Mouse (Mus musculus): ENCODE measurements around the gene Ncor2.

Gene Ncor2

DNA sequence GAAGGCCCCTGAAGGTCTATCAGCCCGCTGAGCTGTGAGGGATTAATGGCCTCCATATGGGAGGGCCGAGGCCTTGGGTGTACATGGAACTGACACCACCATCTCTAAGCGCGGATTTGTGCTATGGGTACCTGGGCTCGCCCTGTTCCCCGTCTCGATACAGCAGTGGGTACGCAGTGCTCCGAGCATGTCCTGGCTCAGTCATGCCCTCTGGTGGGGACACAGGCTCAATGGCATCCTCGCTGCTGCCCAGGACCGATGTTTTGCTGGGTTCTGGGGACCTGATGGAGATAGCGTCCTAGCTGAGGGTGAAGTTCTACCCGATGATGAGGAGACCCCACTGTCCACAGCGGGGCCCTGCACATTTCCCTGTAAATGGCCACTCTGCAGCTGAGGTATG lies 155.0 kb downstream of the Ncor2 start:
- peak; percentile 39 for DNase-seq (ENCODE audit: low read depth)

- no peak for DNase-seq (ENCODE audit: low read depth)
Observed at GRCm38 (mm10) chr5:125021298-125021697, 157.7 kb downstream of the Ncor2 start.

- DNase-seq (ENCODE audit: low read depth) = no peak
Observed at GRCm38 (mm10) chr5:125019099-125019498, 159.9 kb downstream of the Ncor2 start.

- DNase-seq (ENCODE audit: low read depth) = no peak
Observed at GRCm38 (mm10) chr5:125017332-125017731, 161.7 kb downstream of the Ncor2 start.

GRCm38 (mm10) chr5:125016421-125017242 lies 162.4 kb downstream of the Ncor2 start:
- DNase-seq (ENCODE audit: low read depth) = peak; percentile 55

GRCm38 (mm10) chr5:125015576-125015975 lies 163.4 kb downstream of the Ncor2 start:
- DNase-seq (ENCODE audit: low read depth) = no peak

DNA sequence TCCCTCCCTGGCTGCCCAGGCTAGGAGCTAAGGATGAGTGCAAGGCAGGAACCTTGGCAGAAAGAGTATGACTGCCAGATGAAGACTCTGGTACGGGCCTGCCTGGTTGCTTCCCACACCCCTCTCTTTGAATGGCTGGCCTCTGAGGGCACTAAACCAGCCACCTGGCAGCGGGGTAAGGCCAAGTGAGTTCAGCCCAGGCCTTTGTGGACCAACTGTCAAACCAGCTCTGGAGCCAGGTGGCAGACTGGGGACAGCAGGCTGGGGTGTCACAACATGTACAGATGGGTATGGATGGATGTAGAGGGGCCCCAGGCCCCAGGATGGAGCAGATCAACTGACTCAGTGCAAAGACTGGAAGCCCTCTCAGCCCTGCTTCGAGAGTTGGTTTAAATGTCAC lies 164.0 kb downstream of the Ncor2 start:
- DNase-seq (ENCODE audit: low read depth) = no peak

DNA sequence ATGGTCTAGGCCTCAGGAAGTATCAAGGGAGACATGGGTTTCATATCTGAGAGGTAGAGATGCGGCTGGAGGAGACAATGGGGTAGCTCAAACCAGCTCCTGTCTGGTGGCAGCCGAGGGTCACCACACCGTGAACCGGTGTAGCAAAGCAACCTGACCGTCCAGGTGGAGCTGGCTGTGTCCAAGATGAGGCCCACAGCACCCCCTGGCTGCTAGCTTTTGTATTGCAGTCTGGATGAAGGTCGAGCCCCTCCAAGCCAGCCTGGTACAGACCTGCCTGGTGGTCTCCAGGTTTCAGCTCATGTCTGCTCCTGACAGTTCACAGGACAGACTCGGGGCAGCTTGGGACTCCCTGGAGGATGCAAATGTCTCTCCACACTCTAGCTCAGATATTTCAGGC lies 164.5 kb downstream of the Ncor2 start:
- peak; percentile 75 for DNase-seq (ENCODE audit: low read depth)

DNA sequence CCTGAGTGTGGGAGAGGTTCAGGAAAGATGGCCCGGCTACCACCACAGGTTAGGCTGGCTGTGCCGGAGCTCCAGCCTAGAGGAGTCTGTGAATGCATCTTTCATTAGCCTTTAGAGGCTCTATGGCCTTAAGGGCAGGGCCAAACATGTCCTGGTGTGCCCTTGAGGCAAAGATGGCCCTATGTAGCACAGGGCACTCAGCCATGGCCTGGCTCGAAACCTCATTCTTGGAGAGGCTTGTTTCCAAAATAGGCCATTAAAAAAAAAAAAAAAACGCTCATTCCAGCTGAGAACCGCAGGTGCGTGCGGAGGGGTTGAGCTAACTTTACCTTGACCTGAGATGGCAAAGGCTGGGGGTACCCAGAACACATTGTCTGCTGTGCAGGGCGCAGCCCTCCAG lies 167.4 kb downstream of the Ncor2 start:
- no peak for DNase-seq (ENCODE audit: low read depth)

DNA sequence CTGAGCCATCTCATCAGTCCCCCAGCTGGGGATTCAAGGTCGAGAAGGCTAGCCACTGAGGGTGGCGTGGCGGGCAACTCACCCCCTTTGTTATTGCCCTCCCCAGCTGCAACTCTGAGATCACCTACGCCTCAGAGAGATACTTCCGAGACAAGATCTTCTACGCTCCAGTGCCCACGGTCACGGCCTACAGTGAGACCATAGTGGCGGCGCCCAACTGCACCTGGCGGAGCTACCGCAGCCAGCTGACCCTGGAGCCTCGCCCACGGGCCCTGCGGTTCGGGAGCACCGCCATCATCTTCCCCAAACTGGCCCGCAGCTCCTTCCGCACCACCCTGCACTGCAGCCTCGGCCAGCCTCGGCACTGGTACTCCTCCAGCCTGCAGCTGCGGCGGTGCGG lies 167.9 kb downstream of the Ncor2 start:
- DNase-seq (ENCODE audit: low read depth) = no peak

- no peak for DNase-seq (ENCODE audit: low read depth)
Observed at GRCm38 (mm10) chr5:125006896-125007295, 172.1 kb downstream of the Ncor2 start.

DNA sequence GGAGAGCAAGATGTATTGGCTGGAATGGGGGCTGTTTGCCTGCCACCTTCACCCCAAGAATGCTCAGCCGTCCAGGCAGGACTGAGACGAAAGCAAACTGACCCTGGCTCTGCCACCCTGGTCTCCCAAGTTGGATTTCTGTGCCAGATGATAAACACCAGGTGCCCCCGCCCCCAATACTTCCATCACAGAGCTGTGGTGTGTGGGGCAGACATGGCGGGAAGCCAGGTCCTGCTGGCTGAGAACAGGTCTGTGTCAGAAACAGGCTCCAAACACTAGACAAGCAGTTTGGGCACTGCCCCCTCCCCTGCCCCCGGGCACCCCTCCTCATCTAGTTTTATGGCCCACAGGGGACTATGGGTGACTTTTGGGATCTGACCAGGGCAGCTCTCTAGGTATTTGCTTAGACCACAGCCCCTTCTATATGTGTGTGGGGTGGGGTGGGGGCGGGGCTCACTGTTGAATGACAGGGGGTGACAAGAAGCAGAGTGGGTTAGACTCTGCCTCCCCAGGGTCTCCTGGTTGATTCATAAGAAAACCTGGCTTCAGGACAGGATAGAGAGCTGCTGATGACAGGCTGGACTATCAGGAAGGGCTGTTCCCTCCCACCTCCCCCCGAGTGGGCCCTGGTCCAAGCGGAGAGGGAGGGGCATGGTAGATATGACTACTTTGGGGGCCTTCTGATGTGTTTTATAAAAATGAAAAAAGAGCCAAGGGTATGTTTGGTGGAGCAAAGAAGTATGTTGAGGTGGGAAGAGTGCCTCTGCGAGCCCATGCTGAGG lies 173.0 kb downstream of the Ncor2 start:
- no peak for DNase-seq (ENCODE audit: low read depth)

- DNase-seq (ENCODE audit: low read depth) = no peak
Observed at GRCm38 (mm10) chr5:125003873-125004255, 175.2 kb downstream of the Ncor2 start.

DNA sequence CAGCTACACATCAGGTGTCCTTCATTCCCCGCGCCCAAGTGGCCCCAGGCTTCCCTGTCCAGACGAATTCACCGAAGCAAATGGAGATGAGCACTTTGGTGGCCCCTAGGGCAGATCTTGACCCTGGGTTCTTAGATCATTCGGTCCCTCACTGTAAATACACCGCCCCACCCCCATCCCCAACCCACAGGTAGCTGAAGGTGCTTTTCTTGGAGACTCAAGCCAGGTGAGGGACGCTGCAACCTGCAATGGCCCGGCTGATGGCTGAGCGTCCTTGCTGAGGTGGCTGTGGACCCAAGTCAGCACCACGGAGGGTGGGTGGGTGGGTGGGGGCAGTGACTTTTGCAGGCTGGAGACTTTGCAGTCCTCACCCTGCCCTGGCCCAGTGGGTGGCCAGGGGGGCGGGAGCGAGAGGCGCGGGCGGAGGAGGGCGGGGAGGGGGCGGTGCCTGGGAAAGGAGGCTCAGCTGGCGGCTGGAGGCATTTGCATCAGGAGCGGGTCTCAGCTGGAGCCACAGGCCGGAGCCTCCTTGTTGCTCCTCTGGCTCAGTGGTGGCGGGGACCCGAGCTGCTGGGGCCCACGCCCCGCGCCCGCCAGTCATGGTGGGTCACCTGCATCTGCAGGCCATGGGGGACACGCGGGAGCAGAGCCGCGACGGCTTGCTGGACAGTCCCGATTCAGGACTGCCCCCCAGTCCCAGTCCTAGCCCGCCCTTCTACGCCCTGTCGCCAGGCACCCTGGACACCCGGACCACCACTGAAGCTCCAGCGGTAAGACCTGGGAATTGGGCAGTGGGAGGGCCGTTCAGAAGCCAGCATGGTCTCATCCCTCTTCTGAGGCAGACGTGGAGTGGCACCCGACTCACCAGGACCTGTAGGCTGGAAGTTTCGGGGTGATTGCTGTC lies 175.8 kb downstream of the Ncor2 start, which contains the start of gene Rflna:
Gene Rflna (plus strand): TSS at position 253 of the 904 bp plus-strand sequence.
- no peak for DNase-seq (ENCODE audit: low read depth)

- no peak for DNase-seq (ENCODE audit: low read depth)
Observed at GRCm38 (mm10) chr5:125000756-125001250, 178.2 kb downstream of the Ncor2 start.

DNA sequence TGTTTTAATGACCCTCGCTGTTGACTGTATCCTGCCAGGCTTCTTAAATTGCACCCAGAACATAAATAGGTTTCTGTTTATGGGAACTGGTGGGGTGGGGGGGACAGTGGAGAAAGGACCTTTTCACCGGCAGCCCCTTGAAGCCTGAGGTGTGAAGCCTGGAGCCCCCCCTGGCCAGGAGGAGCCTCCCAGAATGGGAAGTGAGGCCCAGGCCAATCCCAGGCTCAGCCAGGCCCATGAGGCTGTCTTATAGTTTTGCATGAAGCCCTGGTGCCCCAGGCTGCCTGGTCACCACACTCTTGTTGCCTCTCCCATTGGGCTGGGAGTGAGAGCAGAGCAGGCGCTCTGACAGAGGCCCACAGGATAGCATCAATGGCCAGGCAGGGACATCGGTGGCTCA lies 181.1 kb downstream of the Ncor2 start:
- DNase-seq (ENCODE audit: low read depth) = no peak

DNA sequence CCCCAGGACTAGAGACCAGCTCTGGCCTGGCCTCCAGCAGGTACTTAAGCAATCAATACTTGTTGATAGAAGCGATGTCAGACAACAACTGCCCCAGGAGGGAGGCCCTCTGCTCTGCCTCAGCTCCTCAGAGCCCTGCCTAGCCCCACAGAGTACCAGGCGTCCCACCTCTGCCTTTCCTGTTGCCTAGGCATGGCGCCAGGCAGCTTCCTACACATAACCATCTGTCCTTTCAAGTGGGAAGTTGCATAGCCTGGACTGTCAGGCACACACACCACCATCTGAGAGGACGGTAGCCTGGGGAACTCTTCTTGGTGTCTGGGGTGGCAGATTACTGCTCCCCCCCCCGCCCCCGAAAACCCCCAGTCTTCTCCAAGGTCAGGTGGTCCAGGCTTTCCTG lies 182.2 kb downstream of the Ncor2 start:
- DNase-seq (ENCODE audit: low read depth) = no peak

- no peak for DNase-seq (ENCODE audit: low read depth)
Observed at GRCm38 (mm10) chr5:124992891-124993290, 186.1 kb downstream of the Ncor2 start.

DNA sequence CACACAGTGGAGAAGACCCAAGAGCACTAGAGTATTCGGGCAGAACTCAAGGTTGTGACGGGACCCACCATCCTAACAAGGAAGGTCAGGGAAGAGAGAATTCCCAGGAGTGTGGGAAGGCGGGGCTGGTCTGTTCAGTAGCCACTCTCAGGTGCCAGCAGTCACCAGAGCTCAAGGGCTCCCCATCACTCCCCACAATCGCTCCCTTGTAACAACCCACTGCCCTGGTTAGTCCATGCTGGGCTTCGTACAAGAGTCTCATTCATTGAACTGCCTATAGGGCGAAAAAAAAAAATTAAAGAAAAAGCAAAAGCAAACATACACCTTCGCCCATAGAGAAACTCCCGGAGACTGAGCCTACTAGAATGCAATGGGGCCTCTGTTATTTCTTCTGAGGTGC lies 186.7 kb downstream of the Ncor2 start:
- DNase-seq (ENCODE audit: low read depth) = no peak

GRCm38 (mm10) chr5:124989724-124990123 lies 189.3 kb downstream of the Ncor2 start:
- no peak for DNase-seq (ENCODE audit: low read depth)

- DNase-seq (ENCODE audit: low read depth) = no peak
Observed at GRCm38 (mm10) chr5:124986656-124987055, 192.4 kb downstream of the Ncor2 start.

DNA sequence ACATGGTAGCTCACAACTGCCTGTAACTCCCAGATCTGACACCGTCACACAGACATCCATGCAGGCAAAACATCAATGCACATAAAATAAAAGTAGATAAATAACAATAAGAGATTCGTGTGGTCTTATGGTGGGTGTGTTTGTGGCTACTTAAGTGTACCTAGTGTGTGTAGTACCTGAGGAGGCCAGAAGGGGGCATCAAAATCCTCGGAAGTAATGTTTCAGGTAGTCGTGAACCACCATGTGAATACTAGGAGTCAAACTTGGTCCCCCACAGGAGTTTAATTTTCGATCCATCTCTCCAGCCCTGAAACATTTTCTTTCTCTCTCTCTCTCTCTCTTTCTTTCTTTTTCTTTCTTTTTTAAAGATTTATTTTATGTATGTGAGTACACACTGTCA lies 192.8 kb downstream of the Ncor2 start:
- no peak for DNase-seq (ENCODE audit: low read depth)
